Mouse (Mus musculus) embryo, embryonic 11.5 days (tissue): Measurements from ENCODE around the gene Nkapd1.
A peak's percentile ranks its signal among the peaks of the same experiment; 100 is the strongest.
"Not testable (repeated sequence)": the region's sequence is repeated elsewhere in the genome, so short reads cannot be mapped to it uniquely, and the experiment has no call there.

Experiments used
- DNase-seq: peaks from one replicate; pipeline ENCODE4 v3.0.0-alpha.2; 2012; ENCODE audit warnings: low read depth, low spot score

Gene Nkapd1

DNA sequence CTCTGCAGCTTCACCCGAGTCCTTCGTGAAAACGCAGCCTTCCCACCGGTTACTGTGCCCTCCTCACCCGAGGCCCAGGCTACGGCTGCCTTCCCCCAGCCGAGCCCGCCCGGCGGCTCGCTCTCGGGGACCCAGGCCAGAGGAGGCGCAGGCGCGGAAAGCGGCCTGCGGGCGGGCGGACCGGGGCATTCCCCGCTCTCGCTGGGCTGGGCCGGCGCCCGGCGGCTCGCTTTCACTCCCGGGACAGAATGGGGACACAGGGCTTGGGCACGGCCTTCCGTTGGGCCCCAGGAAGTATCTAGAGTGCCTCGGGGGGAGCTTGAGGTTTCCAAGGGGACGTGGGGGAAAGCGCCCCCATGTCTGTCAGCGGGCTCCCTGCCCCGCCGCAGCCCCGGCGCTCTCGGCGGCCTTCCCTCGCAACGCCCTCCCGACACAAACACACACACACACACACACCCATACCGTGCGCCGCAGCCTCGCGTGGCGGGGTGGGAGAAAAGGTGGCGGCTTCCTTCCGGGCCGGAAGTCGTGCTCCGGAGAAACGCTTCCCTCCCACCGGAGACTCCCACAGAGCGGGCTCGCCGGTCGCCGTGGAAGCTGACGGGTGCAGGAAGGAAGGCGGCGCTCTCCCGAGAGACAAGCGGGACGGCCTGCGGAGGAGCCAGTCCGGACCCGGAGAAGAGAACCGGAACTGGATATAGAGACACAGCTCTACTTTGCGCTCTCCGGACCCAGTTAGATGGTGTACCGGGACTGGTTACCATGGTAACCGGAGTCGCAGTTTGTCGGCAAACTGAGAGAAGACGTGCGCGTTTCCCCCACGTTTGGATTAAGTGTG is at the start of gene Nkapd1, which contains the start of gene Pih1d2:
Nkapd1 (minus strand) TSS at position 699 of the 838 bp plus-strand sequence.
Pih1d2 (plus strand) TSS at position 556 of the 838 bp plus-strand sequence.
- DNase-seq: peak; percentile 84

DNA sequence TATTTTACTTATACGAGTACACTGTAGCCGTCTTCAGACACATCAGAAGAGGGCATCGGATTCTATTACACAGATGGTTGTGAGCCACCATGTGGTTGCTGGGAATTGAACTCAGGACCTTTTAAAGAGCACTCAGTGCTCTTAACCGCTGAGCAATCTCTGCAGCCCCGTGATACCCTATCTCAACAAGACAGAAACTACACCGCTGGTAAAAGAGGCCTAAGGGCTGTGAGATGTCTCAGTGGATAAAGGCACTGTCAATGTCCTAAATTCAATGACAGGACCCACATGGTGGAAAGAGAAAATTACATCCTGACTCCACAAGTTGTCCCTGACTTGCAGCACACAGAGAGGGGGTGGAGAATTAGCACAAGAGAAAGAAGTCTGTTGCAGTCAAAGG is 49.2 kb upstream of the Nkapd1 start:
- DNase-seq: no peak

DNA sequence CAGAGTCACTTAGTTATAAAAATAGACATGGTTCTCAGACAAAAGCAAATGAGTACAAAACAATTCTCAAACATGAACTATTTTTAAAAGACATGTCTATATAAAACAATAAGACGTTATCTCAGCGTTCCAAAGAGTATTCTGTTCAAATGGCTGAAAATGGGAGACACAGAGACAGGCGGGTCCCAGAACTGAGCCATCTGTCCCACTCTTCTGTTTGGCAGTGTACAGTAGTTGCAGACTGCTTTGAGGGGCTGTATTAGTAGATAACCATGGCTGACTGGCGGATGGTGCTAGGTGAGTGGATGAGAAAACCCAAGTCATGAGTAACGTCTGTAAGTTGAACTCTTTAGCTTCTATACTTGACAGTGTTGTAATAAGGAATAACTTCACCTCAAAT is 47.6 kb upstream of the Nkapd1 start:
- DNase-seq: no peak

DNA sequence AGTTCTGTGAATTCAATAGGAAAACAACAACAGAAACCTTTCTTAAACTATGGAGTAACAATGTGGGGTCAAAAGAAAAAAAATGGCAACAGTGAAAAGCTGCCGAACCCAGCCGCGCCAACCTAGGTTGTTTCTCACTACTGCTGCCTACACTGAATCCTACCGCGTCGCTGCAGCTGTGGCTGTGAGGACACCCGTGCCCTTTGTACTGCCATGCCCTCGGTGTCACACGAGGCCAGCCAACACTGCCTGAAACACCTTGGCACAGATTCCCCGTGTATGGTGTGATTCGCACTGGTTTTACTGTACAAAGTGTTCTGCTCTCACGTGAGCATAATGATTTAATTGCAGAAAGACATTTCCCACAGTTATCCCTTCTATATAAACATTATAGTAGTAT is 43.2 kb upstream of the Nkapd1 start:
- DNase-seq: peak; percentile 7

DNA sequence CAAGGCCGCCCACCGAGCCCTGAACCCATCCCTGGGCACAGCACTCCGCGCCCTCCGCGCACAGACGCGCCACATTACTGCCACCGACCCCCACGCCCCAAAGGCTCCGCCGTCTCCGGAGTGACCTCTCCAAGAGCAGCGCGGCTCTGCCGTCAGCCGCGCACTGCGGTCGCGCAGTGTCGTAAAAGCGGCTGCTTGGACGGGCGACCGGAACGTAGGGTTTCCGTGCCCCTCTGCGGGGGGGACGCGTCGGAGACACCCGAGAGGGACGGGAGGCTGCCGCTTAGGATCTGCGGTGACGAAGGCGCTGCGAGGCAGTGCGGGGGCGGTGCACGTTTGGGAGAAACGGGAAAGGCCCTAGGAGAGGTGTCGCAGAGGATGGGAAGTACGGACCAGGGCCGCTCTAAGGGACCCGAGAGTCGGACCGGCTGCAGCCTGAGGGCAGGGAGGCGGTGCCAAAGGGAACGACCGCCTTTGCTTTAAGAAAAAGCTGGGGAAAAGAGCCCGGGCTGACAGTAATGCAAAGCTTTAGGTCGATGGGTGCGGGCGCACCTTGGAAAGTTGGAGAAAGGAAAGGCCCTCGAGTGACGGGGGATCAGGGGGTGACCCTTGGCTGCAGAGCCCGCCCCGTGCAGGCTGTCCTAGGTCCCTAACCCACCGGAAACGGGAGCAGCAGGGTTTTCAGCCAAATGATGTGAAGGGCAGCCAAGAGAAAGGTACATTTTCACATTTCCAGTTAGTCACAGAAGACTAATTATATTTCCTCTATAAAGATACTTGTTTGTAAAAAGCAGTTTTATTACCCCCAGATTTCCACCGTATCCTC is 42.3 kb upstream of the Nkapd1 start, which contains the start of gene Dlat:
Dlat (minus strand) TSS at position 389 of the 826 bp plus-strand sequence.
- peak; percentile 83 for DNase-seq

DNA sequence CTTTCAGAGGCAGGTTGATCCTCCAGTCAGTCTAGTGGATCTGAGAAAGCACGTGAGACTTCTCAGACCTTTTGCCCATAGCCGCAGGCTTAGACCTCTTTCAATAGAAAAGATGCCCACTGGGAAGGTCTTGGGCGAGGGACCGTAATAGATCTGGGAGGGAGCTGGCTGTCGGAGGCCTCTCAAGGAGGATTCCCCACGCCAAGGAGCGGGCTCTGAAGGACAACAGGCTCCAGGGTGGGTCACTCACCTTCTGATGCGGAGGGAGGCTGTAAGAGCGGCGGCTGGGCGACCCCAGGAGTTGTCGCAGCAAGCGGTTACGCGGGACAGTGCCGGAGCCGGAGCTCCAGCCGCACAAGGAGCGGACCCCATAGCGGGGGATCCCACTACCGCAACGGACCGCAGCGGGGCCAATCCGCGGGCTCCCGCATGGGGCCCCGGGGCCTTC is 41.7 kb upstream of the Nkapd1 start:
- DNase-seq: no peak

DNA sequence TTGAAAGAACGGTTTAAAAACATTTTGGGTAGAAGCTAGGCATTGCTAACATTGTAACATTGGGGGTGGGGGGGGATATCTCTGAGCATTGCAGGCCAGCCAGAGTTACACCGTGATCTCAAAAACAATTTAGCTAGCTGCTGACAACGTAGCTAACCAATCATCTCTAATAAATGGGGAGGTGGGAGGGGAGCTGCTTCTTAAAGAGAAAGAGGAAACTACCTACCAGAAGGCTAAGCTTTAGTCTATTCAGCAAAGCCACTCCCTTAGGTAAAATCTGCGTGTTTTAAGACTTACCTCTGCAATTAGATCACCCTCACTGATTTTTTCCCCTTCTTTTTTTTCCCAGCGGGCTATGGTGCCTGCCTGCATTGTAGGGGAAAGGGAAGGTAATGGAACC is 41.1 kb upstream of the Nkapd1 start:
- DNase-seq: no peak

DNA sequence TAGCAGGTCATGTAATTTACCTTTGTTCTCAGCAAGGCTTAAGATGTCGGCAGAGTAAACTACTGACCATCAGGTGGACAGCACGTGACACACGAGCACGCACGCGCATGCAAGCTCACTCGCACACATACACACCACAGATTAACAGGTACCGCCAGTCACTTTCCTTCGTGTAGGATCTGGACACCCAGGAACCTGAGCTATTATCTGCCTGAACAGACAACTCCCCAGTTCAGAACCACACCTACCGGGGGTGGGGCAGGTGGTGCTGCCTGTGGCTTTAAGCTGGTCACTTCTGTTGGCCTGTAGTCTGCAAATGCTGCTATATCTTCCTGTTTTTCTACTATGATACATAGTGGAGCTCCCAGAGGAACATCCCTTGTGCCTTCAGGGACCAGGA is 33.2 kb upstream of the Nkapd1 start:
- no peak for DNase-seq

GRCm38 (mm10) chr9:50646826-50647370 is 29.6 kb upstream of the Nkapd1 start:
- DNase-seq: no peak

DNA sequence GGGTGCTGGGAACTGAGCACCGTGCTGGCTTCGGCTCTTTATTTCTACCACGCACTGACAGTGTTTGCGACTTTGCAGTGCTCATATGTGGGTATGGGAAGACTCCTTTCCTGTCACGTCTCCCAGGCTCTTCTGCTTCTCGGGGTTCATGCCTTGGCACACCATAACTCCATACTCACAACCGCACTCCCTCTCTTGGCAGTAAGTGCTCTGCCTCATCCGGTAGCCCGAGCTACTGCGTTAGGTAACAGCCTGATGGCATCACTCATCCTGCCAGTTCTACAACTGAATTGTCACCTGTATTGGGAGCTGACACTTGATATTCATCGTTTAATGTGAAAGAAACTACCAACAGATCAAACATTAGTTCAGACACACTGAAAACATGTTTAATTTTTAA is 17.0 kb upstream of the Nkapd1 start:
- no peak for DNase-seq

DNA sequence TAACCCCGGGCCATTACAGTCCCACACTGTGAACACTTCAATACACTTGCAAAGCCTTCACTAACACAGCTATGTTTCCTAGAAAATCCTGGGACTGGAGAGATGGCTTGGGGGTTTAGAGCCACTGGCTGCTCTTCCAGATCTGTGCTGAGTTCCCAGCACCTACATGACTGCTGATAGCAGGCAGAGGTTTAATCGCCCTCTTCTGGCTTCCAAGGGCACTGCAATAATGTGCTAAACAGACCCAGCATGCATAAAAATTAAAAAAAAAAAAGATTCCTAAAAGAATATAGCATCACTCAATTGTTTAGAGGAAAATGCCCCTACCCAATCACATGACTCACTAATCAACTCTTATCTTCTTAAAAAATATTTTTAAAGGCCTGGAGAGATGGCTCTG is 15.8 kb upstream of the Nkapd1 start:
- DNase-seq: no peak

DNA sequence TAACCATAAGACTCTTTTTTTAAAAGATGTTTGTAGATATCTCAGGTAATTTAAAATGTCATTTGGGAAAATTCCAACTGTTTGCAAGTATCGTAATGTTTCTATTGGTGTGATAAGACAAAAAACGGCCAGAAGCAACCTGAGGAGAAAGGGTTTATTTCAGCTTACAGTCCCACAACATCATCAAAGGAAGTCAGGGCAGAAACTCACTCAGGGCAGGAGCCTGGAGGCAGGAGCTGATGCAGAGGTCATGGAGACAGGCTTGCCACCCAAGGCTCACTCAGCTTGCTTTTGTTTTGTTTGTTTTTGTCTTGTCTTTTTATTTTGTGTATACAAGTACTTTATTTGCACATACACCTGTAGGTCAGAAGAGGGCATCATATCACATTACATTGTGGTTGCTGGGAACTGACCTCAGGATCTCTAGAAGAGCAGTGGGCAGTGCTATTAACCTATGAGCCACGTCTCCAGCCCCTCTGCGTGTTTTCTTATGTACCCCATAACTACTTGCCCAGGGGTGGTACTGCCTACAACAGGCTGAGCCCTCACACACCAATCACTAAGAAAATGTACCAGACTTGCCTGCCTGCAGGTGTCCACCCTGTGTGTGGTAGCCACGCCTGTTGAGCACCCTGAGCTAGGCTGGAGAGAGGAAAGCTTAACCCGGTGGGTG is 14.9 kb upstream of the Nkapd1 start:
- DNase-seq: no peak

- DNase-seq: not testable (repeated sequence)
These were observed 13.6 kb upstream of the Nkapd1 start for GRCm38 (mm10) chr9:50630903-50631302.

DNA sequence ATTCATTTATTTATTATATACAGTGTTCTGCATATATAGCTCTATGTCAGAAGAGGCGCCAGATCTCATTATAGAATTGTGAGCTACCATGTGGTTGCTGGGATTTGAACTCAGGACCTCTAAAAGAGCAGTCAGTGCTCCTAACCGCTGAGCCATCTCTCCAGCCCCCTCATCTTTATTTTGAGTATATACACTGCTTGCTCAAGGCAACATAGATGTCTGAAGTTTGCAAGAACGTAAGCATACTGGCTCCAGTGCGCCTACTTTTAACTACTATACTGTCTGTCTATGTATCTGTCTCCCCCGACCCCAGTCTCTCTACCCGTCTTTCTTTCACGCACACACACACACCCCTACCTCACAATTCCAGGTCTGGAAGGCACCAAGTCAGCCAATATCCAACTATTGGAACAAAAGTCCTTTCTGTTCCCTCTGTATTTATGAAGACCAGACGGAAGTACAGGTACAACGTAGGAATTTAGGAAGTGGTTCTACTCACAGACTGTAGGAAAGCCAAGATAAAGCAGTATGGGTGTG is 598 bp upstream of the Nkapd1 start:
- DNase-seq: no peak

- DNase-seq: no peak
These were observed 1.1 kb downstream of the Nkapd1 start for GRCm38 (mm10) chr9:50616161-50616560.

DNA sequence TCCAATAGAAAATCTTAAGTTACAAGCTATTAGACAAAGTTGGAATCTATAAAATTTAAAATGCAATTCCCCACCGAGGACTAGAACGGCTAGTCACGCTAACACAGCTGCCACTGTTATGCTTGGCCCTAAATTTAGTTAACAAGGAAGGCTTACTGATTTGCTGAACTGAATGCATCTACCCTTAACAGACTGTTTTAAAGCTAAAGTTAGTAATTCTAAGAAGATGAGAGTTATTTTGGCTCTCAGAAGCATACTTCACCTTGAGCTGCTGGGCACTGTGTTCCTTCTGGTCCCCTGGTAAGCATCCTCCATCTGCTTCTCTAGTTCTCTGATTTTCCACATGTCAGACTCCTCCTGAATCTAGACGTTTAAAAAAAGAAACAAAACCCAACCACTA is 5.1 kb downstream of the Nkapd1 start:
- no peak for DNase-seq

GRCm38 (mm10) chr9:50604338-50604737 is 12.9 kb downstream of the Nkapd1 start:
- no peak for DNase-seq

GRCm38 (mm10) chr9:50603998-50604324 is 13.3 kb downstream of the Nkapd1 start:
- no peak for DNase-seq

- DNase-seq: peak; percentile 91
These were observed 13.9 kb downstream of the Nkapd1 start, which contains the start of the genes Sdhd and Timm8b for GRCm38 (mm10) chr9:50603189-50603997. Gene Sdhd (minus strand): TSS chr9:50603812. Gene Timm8b (plus strand): TSS chr9:50603910.

- DNase-seq: no peak
These were observed 15.0 kb downstream of the Nkapd1 start for GRCm38 (mm10) chr9:50602055-50602845.
